Comparison of ENCODE assay signal across 8 mouse cellular contexts in genomic region chr4:149444964-149445701, GRCm38 (mm10). TPM values are rescaled to one million over a fixed set of nuclear protein-coding genes. Genes with fewer than 3 reads are reported as not detected.
A peak's percentile ranks its signal among the peaks of the same experiment; 100 is the strongest.
DNase-seq lines count a peak whose midpoint lies in the region; ATAC-seq lines count a peak whose summit lies in the region.

No protein-coding gene starts in this region.

- H3K4me1 ChIP-seq in hindbrain, embryonic 15.5 days (replicated peaks), result peaks cover 23% of the 10 kb centered on the region

- under 1% methylated on average over 36 of the region's 36 CpGs for WGBS in hindbrain, embryonic 15.5 days

- peak overlapping the region; percentile 92 for H3K27ac ChIP-seq in hindbrain, embryonic 15.5 days (replicated peaks)

- peak overlapping the region; percentile 60 for H3K9ac ChIP-seq in hindbrain, embryonic 15.5 days

- no peaks in the 10 kb centered on the region for H3K36me3 ChIP-seq in hindbrain, embryonic 15.5 days

- peak overlapping the region; percentile 38 for H3K4me3 ChIP-seq in hindbrain, embryonic 15.5 days

- H3K4me2 ChIP-seq in hindbrain, embryonic 15.5 days, result peak overlapping the region; percentile 62

- ATAC-seq in hindbrain, embryonic 15.5 days (ENCODE audit: low FRiP score, low read depth), result peak; percentile 97

- no peaks in the 10 kb centered on the region for H3K27me3 ChIP-seq in hindbrain, embryonic 15.5 days

- peak; percentile 91 for DNase-seq in R1 (ENCODE audit: low read depth, low spot score)
- peak; percentile 92 to 93 for DNase-seq in cerebellum, postnatal 25 days
- peak; percentile 59 to 79 for DNase-seq in frontal cortex, postnatal 25 days (ENCODE audit: low spot score in 2 of 2)
- DNase-seq in left cerebral cortex, adult 11 months (ENCODE audit: low spot score), result peak; percentile 76
- DNase-seq in lung, postnatal 4 days, result peak; percentile 94 to 95
- peak; percentile 87 for DNase-seq in retina, postnatal 7 days (ENCODE audit: low read depth, low spot score)
- DNase-seq in urinary bladder, adult 2 months (ENCODE audit: low spot score), result peak; percentile 72

- H3K9me3 ChIP-seq in hindbrain, embryonic 15.5 days, result no peaks in the 10 kb centered on the region

RNA-seq across cellular contexts. Expression of gene Rbp7, which starts 9.6 kb away (rescaled TPM):
- not detected in 2 replicates for polyA plus RNA-seq in hindbrain, embryonic 15.5 days (2015; fragmentation: Nextera tagmentation; extraction: Ambion mirVana)
- 1.5 and 1.9 TPM in 2 replicates for polyA plus RNA-seq in urinary bladder, adult 2 months (2012; rRNA removed)

RNA-seq across cellular contexts. Expression of gene Ube4b, which starts 18.6 kb away (rescaled TPM):
- polyA plus RNA-seq in hindbrain, embryonic 15.5 days (2015; fragmentation: Nextera tagmentation; extraction: Ambion mirVana), result 57.5 and 63.6 TPM in 2 replicates
- 38.3 and 54.1 TPM in 2 replicates for polyA plus RNA-seq in urinary bladder, adult 2 months (2012; rRNA removed)

RNA-seq across cellular contexts. Expression of gene Tmem274, which starts 32.0 kb away (rescaled TPM):
- 0.37 and 0.52 TPM in 2 replicates for polyA plus RNA-seq in hindbrain, embryonic 15.5 days (2015; fragmentation: Nextera tagmentation; extraction: Ambion mirVana)
- not detected in 2 replicates for polyA plus RNA-seq in urinary bladder, adult 2 months (2012; rRNA removed)

RNA-seq across cellular contexts. Expression of gene Nmnat1, which starts 39.9 kb away (rescaled TPM):
- polyA plus RNA-seq in hindbrain, embryonic 15.5 days (2015; fragmentation: Nextera tagmentation; extraction: Ambion mirVana), result 8.8 and 9.3 TPM in 2 replicates
- 11.6 and 11.8 TPM in 2 replicates for polyA plus RNA-seq in urinary bladder, adult 2 months (2012; rRNA removed)

RNA-seq across cellular contexts. Expression of gene Lzic, which starts 39.9 kb away (rescaled TPM):
- 39.4 and 40.8 TPM in 2 replicates for polyA plus RNA-seq in hindbrain, embryonic 15.5 days (2015; fragmentation: Nextera tagmentation; extraction: Ambion mirVana)
- polyA plus RNA-seq in urinary bladder, adult 2 months (2012; rRNA removed), result 16.8 and 19.0 TPM in 2 replicates

Comparison
In these comparisons a context has a peak if more than half of its experiments do, and no peak if none do; other contexts are left out.
1. Peak in every context shown above with its lines: DNase-seq, ATAC-seq, H3K4me3 ChIP-seq and H3K27ac ChIP-seq.